Mouse (Mus musculus) intestine, embryonic 15.5 days (tissue): ENCODE data around the gene Speer4d. TPM values are rescaled to one million over a fixed set of nuclear protein-coding genes. Genes with fewer than 3 reads are reported as not detected.
A peak's percentile ranks its signal among the peaks of the same experiment; 100 is the strongest.
"Not testable (repeated sequence)": the region's sequence is repeated elsewhere in the genome, so short reads cannot be mapped to it uniquely, and the experiment has no call there.

Experiments used
- ATAC-seq: fragments of 200-750 bp; cut with Nextera tagmentation; 2 replicates; pipeline ENCODE4 v1.8.0; 2017; ENCODE audit warnings: moderate TSS enrichment, moderate library complexity
- H3K27ac ChIP-seq: fragments of 300-500 bp; sonication (generic); 2 replicates; pipeline ENCODE4 v1.5.1; 2015; ENCODE audit warnings: mild to moderate bottlenecking, inconsistent platforms
- H3K27me3 ChIP-seq: fragments of 300-500 bp; sonication (generic); replicated peaks from 2 replicates; pipeline ENCODE4 v1.6.1; 2015; ENCODE audit warnings: inconsistent platforms
- H3K36me3 ChIP-seq: fragments of 300-500 bp; sonication (generic); 2 replicates; pipeline ENCODE4 v1.6.1; 2015; ENCODE audit warnings: inconsistent platforms
- H3K4me1 ChIP-seq: fragments of 300-500 bp; sonication (generic); replicated peaks from 2 replicates; pipeline ENCODE4 v1.6.1; 2015; ENCODE audit warnings: inconsistent platforms
- H3K4me2 ChIP-seq: fragments of 300-500 bp; sonication (generic); replicated peaks from 2 replicates; pipeline ENCODE4 v1.6.1; 2015; ENCODE audit warnings: mild to moderate bottlenecking, inconsistent platforms
- H3K4me3 ChIP-seq: fragments of 300-500 bp; sonication (generic); replicated peaks from 2 replicates; pipeline ENCODE4 v1.5.1; 2015; ENCODE audit warnings: inconsistent platforms
- H3K9ac ChIP-seq: fragments of 300-500 bp; sonication (generic); 2 replicates; pipeline ENCODE4 v1.6.1; 2015; ENCODE audit warnings: inconsistent platforms
- H3K9me3 ChIP-seq: fragments of 300-500 bp; sonication (generic); 2 replicates; pipeline ENCODE4 v1.6.1; 2016; ENCODE audit warnings: inconsistent platforms
- WGBS: fragments of 180-500 bp; shearing (Covaris S2); methylation state at CpG from one replicate; pipeline ENCODE4 v1.1.7; 2015; 5-methylcytosine and 5-hydroxymethylcytosine counted together
- polyA plus RNA-seq: library from polyadenylated mRNA; unstranded; fragments of >200 nt; fragmentation: Nextera tagmentation; extraction: Ambion mirVana; gene quantifications from 2 replicates; pipeline ENCODE4 v1.2.1, GENCODE M21; 2015

The Speer4d gene
- polyA plus RNA-seq, 1 experiment from 2014 or later = not detected

GRCm38 (mm10) chr5:15603585-15603984 is 15.3 kb upstream of the Speer4d start:
- ATAC-seq, H3K4me3 ChIP-seq, H3K36me3 ChIP-seq, H3K4me2 ChIP-seq, H3K27me3 ChIP-seq, H3K9ac ChIP-seq, H3K4me1 ChIP-seq, H3K9me3 ChIP-seq, H3K27ac ChIP-seq: not testable (repeated sequence)
- WGBS = 76% methylated on average over 8 of the region's 8 CpGs

GRCm38 (mm10) chr5:15606677-15607076 is 12.2 kb upstream of the Speer4d start:
- H3K4me3 ChIP-seq, H3K9me3 ChIP-seq, H3K4me2 ChIP-seq, H3K27me3 ChIP-seq, H3K27ac ChIP-seq, H3K36me3 ChIP-seq, H3K4me1 ChIP-seq, H3K9ac ChIP-seq: not testable (repeated sequence)
- peak; percentile 39; the same call in 1 of the 2 replicates for ATAC-seq
- WGBS = 62% methylated on average over 6 of the region's 6 CpGs

GRCm38 (mm10) chr5:15610695-15611094 is 8.2 kb upstream of the Speer4d start:
- not testable (repeated sequence) for H3K9ac ChIP-seq, H3K27me3 ChIP-seq, H3K4me1 ChIP-seq, H3K27ac ChIP-seq, ATAC-seq, H3K4me2 ChIP-seq, H3K4me3 ChIP-seq, H3K9me3 ChIP-seq, H3K36me3 ChIP-seq
- 6% methylated on average over 1 of the region's 1 CpGs for WGBS

GRCm38 (mm10) chr5:15616195-15616594 is 2.7 kb upstream of the Speer4d start:
- not testable (repeated sequence) for ATAC-seq, H3K4me2 ChIP-seq, H3K27ac ChIP-seq, H3K4me1 ChIP-seq, H3K9ac ChIP-seq, H3K36me3 ChIP-seq, H3K27me3 ChIP-seq, H3K4me3 ChIP-seq, H3K9me3 ChIP-seq
- 78% methylated on average over 3 of the region's 3 CpGs for WGBS

- H3K4me2 ChIP-seq, H3K4me1 ChIP-seq, H3K4me3 ChIP-seq, H3K36me3 ChIP-seq, H3K9ac ChIP-seq, H3K9me3 ChIP-seq, H3K27ac ChIP-seq, ATAC-seq, H3K27me3 ChIP-seq: not testable (repeated sequence)
- 33% methylated on average over 1 of the region's 1 CpGs for WGBS
These were observed 9.3 kb downstream of the Speer4d start for GRCm38 (mm10) chr5:15628136-15628535.

- not testable (repeated sequence) for H3K4me1 ChIP-seq, H3K4me2 ChIP-seq, H3K36me3 ChIP-seq, H3K27me3 ChIP-seq, H3K9me3 ChIP-seq, H3K4me3 ChIP-seq, ATAC-seq, H3K27ac ChIP-seq, H3K9ac ChIP-seq
- 29% methylated on average over 5 of the region's 5 CpGs for whole genome bisulfite sequencing
These were observed 11.2 kb downstream of the Speer4d start for GRCm38 (mm10) chr5:15630068-15630467.

GRCm38 (mm10) chr5:15637637-15638036 is 18.8 kb downstream of the Speer4d start:
- not testable (repeated sequence) for H3K4me3 ChIP-seq, H3K4me1 ChIP-seq, H3K36me3 ChIP-seq, H3K27ac ChIP-seq, H3K27me3 ChIP-seq, H3K9me3 ChIP-seq, H3K4me2 ChIP-seq, H3K9ac ChIP-seq
- ATAC-seq = peak; percentile 34; the same call in 1 of the 2 replicates
- WGBS = 54% methylated on average over 2 of the region's 2 CpGs

GRCm38 (mm10) chr5:15645707-15646106 is 26.8 kb downstream of the Speer4d start:
- H3K9me3 ChIP-seq, ATAC-seq, H3K4me2 ChIP-seq, H3K4me1 ChIP-seq, H3K36me3 ChIP-seq, H3K4me3 ChIP-seq, H3K27ac ChIP-seq, H3K9ac ChIP-seq, H3K27me3 ChIP-seq: not testable (repeated sequence)
- 30% methylated on average over 6 of the region's 6 CpGs for WGBS

GRCm38 (mm10) chr5:15652334-15652733 is 33.5 kb downstream of the Speer4d start:
- WGBS = 77% methylated on average over 2 of the region's 2 CpGs
- not testable (repeated sequence) for H3K36me3 ChIP-seq, ATAC-seq, H3K9ac ChIP-seq, H3K27ac ChIP-seq, H3K4me2 ChIP-seq, H3K9me3 ChIP-seq, H3K27me3 ChIP-seq, H3K4me1 ChIP-seq, H3K4me3 ChIP-seq

- not testable (repeated sequence) for H3K27me3 ChIP-seq, H3K4me1 ChIP-seq, H3K36me3 ChIP-seq, H3K27ac ChIP-seq, H3K9me3 ChIP-seq, H3K4me3 ChIP-seq, H3K9ac ChIP-seq, H3K4me2 ChIP-seq, ATAC-seq
- WGBS = 70% methylated on average over 1 of the region's 1 CpGs
These were observed 38.1 kb downstream of the Speer4d start, which contains the start of gene 4930572O03Rik for GRCm38 (mm10) chr5:15656959-15657358. Gene 4930572O03Rik, minus strand, starts transcription at chr5:15657059.

- H3K36me3 ChIP-seq, H3K27ac ChIP-seq, H3K27me3 ChIP-seq, ATAC-seq, H3K9ac ChIP-seq, H3K4me2 ChIP-seq, H3K4me3 ChIP-seq, H3K9me3 ChIP-seq, H3K4me1 ChIP-seq: not testable (repeated sequence)
- 72% methylated on average over 7 of the region's 7 CpGs for WGBS
These were observed 45.0 kb downstream of the Speer4d start for GRCm38 (mm10) chr5:15663847-15664246.

- not testable (repeated sequence) for H3K9ac ChIP-seq, H3K4me2 ChIP-seq, H3K27ac ChIP-seq, H3K27me3 ChIP-seq, H3K4me1 ChIP-seq, H3K4me3 ChIP-seq, H3K9me3 ChIP-seq, H3K36me3 ChIP-seq
- WGBS = 87% methylated on average over 10 of the region's 18 CpGs
- peak; percentile 55; the same call in 1 of the 2 replicates for ATAC-seq
These were observed 51.9 kb downstream of the Speer4d start for GRCm38 (mm10) chr5:15670789-15671188.
